ENCODE assay signal across 17 mouse cellular contexts in the genomic region with DNA sequence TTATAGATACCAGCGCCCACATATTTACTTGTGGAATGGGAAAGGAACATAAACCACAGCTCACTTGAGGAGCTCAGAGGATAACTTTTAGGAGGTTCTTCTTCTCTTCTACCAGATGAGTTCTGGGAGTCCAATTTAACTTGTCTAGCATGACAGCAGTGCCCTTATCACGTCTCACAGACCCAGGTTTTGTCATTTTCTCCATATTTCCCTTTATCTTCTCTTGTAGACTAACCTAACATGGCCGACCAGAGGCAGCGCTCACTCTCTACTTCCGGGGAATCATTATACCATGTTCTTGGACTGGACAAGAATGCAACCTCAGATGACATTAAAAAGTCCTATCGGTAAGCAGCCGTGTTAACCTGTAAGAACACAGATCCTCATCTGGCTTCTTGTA. TPM values are rescaled to one million over a fixed set of nuclear protein-coding genes. Genes with fewer than 3 reads are reported as not detected.
DNase-seq lines count a peak whose midpoint lies in the region; ATAC-seq and TF ChIP-seq lines count a peak whose summit lies in the region.
"Had no signal": no experiment of that assay in that cellular context is flagged by ENCODE, and none has a peak within 500 bp of the region (broad histone marks: within the 10 kb centered on the region; RNA-seq: fewer than 3 reads in every experiment).

No protein-coding gene starts in this region.

- peak; percentile 35 for DNase-seq in liver
- peak; percentile 47 to 51 (median 49) for DNase-seq in liver, embryonic 14.5 days (ENCODE audit: low read depth in 3 of 3, low spot score in 3 of 3)
- no peak for DNase-seq in midbrain, postnatal 0 days (ENCODE audit: low spot score)
- no peak for DNase-seq in cerebellum, adult 2 months
- no peak for DNase-seq in stomach, postnatal 0 days (ENCODE audit: low spot score)
- DNase-seq: adrenal gland, postnatal 10 days; cerebellum, adult 8-10 months; cerebellum, postnatal 14 days; heart, adult 2 months had no signal

- peak overlapping the region; percentile 47 for H3K4me2 ChIP-seq in liver, embryonic 14.5 days (ENCODE audit: low read depth)
- no peak overlapping the region for H3K4me2 ChIP-seq in midbrain, postnatal 0 days (ENCODE audit: low read depth, low read length, poor library complexity, severe bottlenecking)
- no peak overlapping the region for H3K4me2 ChIP-seq in stomach, postnatal 0 days (replicated peaks; ENCODE audit: low read depth)
- H3K4me2 ChIP-seq: embryonic facial prominence, embryonic 12.5 days; forebrain, embryonic 13.5 days; heart, embryonic 12.5 days; hindbrain, embryonic 14.5 days had no signal

- TF ChIP-seq CTCF in liver, embryonic 14.5 days (IDR thresholded peaks at IDR 0.05; ENCODE audit: low read depth) = no peak
- TF ChIP-seq CTCF in midbrain, postnatal 0 days (IDR thresholded peaks at IDR 0.05) = no peak
- no peak for TF ChIP-seq CTCF in cerebellum, adult 2 months (IDR thresholded peaks at IDR 0.05; ENCODE audit: borderline replicate concordance, insufficient read depth, low read depth, low read length)
- no peak for TF ChIP-seq CTCF in stomach, postnatal 0 days (IDR thresholded peaks at IDR 0.05; ENCODE audit: low read depth)

- TF ChIP-seq POLR2A in cerebellum, adult 2 months (IDR thresholded peaks at IDR 0.05; ENCODE audit: borderline replicate concordance, insufficient read depth, low read length) = no peak

- H3K9me3 ChIP-seq in liver, embryonic 14.5 days (ENCODE audit: control insufficient read depth, low read length) = no peaks in the 10 kb centered on the region
- no peaks in the 10 kb centered on the region for H3K9me3 ChIP-seq in midbrain, postnatal 0 days (ENCODE audit: low read length)
- no peaks in the 10 kb centered on the region for H3K9me3 ChIP-seq in stomach, postnatal 0 days (ENCODE audit: control insufficient read depth, low read length)
- H3K9me3 ChIP-seq: embryonic facial prominence, embryonic 12.5 days; forebrain, embryonic 13.5 days; heart, embryonic 12.5 days; hindbrain, embryonic 10.5 days had no signal

- H3K4me3 ChIP-seq in liver, embryonic 14.5 days (ENCODE audit: insufficient read depth in 1 of 2, low read depth in 2 of 2, low read length in 2 of 2) = no peak overlapping the region
- H3K4me3 ChIP-seq in midbrain, postnatal 0 days (ENCODE audit: low read depth, low read length) = no peak overlapping the region
- no peak overlapping the region for H3K4me3 ChIP-seq in cerebellum, adult 2 months (replicated peaks; ENCODE audit: insufficient read depth, low read depth, low read length)
- H3K4me3 ChIP-seq in stomach, postnatal 0 days (ENCODE audit: low read depth, low read length) = no peak overlapping the region
- H3K4me3 ChIP-seq: embryonic facial prominence, embryonic 12.5 days; forebrain, embryonic 13.5 days; heart, adult 2 months; heart, embryonic 12.5 days; hindbrain, embryonic 10.5 days had no signal

- ATAC-seq in common myeloid progenitor, adult 5-6 weeks (replicated peaks; ENCODE audit: low read depth, poor library complexity, severe bottlenecking) = peak; percentile 27; the same call in 1 of the 2 replicates
- peak; percentile 72; the same call in 1 of the 2 replicates for ATAC-seq in liver, embryonic 14.5 days (ENCODE audit: insufficient read depth)
- peak; percentile 73 for ATAC-seq in megakaryocyte progenitor cell, adult 5-6 weeks (replicated peaks; ENCODE audit: poor library complexity)
- ATAC-seq in midbrain, postnatal 0 days (ENCODE audit: low FRiP score) = no peak
- no peak for ATAC-seq in activated CD4-positive, CD25-positive, alpha-beta regulatory T cell, adult 4 months
- no peak for ATAC-seq in stomach, postnatal 0 days (ENCODE audit: low FRiP score, low TSS enrichment)
- ATAC-seq: forebrain, embryonic 13.5 days had no signal

- peak overlapping the region; percentile 71 for H3K27ac ChIP-seq in liver, embryonic 14.5 days
- no peak overlapping the region for H3K27ac ChIP-seq in midbrain, postnatal 0 days (ENCODE audit: low read depth, low read length)
- no peak overlapping the region for H3K27ac ChIP-seq in cerebellum, adult 2 months (ENCODE audit: insufficient read depth, low read length)
- no peak overlapping the region for H3K27ac ChIP-seq in stomach, postnatal 0 days (replicated peaks)
- H3K27ac ChIP-seq: embryonic facial prominence, embryonic 12.5 days; forebrain, embryonic 13.5 days; heart, adult 2 months; hindbrain, embryonic 10.5 days; hindbrain, embryonic 14.5 days had no signal

- H3K4me1 ChIP-seq in liver, embryonic 14.5 days (replicated peaks; ENCODE audit: control insufficient read depth in 2 of 2, insufficient read depth in 2 of 2, low read length in 1 of 2) = peaks cover 15 to 19% of the 10 kb centered on the region in 2 experiments
- H3K4me1 ChIP-seq in midbrain, postnatal 0 days (ENCODE audit: insufficient read depth, low read length) = no peaks in the 10 kb centered on the region
- H3K4me1 ChIP-seq in cerebellum, adult 2 months (ENCODE audit: control insufficient read depth, insufficient read depth, low read length) = peaks cover 6% of the 10 kb centered on the region
- H3K4me1 ChIP-seq in stomach, postnatal 0 days (replicated peaks; ENCODE audit: control insufficient read depth, insufficient read depth) = no peaks in the 10 kb centered on the region
- H3K4me1 ChIP-seq: embryonic facial prominence, embryonic 12.5 days; forebrain, embryonic 13.5 days; hindbrain, embryonic 10.5 days had no signal

- H3K9ac ChIP-seq in liver, embryonic 14.5 days (replicated peaks) = peak overlapping the region; percentile 18; the same call in 1 of the 2 replicates
- H3K9ac ChIP-seq in midbrain, postnatal 0 days (replicated peaks; ENCODE audit: low read length, poor library complexity, severe bottlenecking) = no peak overlapping the region
- no peak overlapping the region for H3K9ac ChIP-seq in stomach, postnatal 0 days (ENCODE audit: low read length)
- H3K9ac ChIP-seq: embryonic facial prominence, embryonic 12.5 days; forebrain, embryonic 13.5 days; heart, embryonic 12.5 days; hindbrain, embryonic 14.5 days had no signal

- 33% methylated on average over 7 of the region's 7 CpGs for WGBS in liver, embryonic 14.5 days (ENCODE audit: insufficient replicate concordance)
- WGBS in midbrain, postnatal 0 days = 94% methylated on average over 7 of the region's 7 CpGs
- 97% methylated on average over 7 of the region's 7 CpGs for WGBS in cerebellum, adult 2 months
- WGBS in stomach, postnatal 0 days = 92% methylated on average over 7 of the region's 7 CpGs

- peak; percentile 48 for TF ChIP-seq EP300 in liver, embryonic 14.5 days (IDR thresholded peaks at IDR 0.05; ENCODE audit: low read depth)
- TF ChIP-seq EP300 in stomach, postnatal 0 days (optimal IDR thresholded peaks at IDR 0.05) = no peak

- H3K36me3 ChIP-seq in liver, embryonic 14.5 days (replicated peaks; ENCODE audit: control insufficient read depth, insufficient read depth, low read depth) = peaks cover 44% of the 10 kb centered on the region
- peaks cover 35% of the 10 kb centered on the region for H3K36me3 ChIP-seq in midbrain, postnatal 0 days (ENCODE audit: insufficient read depth, low read length)
- H3K36me3 ChIP-seq in stomach, postnatal 0 days (ENCODE audit: control insufficient read depth, insufficient read depth, low read length) = peaks cover 23% of the 10 kb centered on the region

- H3K27me3 ChIP-seq in liver, embryonic 14.5 days (ENCODE audit: control insufficient read depth, insufficient read depth, low read length) = no peaks in the 10 kb centered on the region
- H3K27me3 ChIP-seq in midbrain, postnatal 0 days (ENCODE audit: insufficient read depth, low read length) = no peaks in the 10 kb centered on the region
- H3K27me3 ChIP-seq in cerebellum, adult 2 months (ENCODE audit: control insufficient read depth, insufficient read depth, low read length) = no peaks in the 10 kb centered on the region
- H3K27me3 ChIP-seq in stomach, postnatal 0 days (ENCODE audit: control insufficient read depth, insufficient read depth, low read length) = no peaks in the 10 kb centered on the region
- H3K27me3 ChIP-seq: embryonic facial prominence, embryonic 12.5 days; forebrain, embryonic 13.5 days; heart, embryonic 12.5 days had no signal

RNA-seq across cellular contexts. Expression of a gene that starts 25.9 kb away (rescaled TPM):
- 30.1 and 31.7 TPM in 2 replicates for total RNA-seq in common myeloid progenitor, adult 5-6 weeks (2017)
- polyA plus RNA-seq in liver, embryonic 14.5 days (2012; rRNA removed) = 12.5 and 13.9 TPM in 2 replicates
- polyA plus RNA-seq in liver, embryonic 14.5 days (2014; fragmentation: Nextera tagmentation; extraction: Ambion mirVana) = 20.0 and 23.7 TPM in 2 replicates
- 25.0 and 30.7 TPM in 2 replicates for total RNA-seq in megakaryocyte progenitor cell, adult 5-6 weeks (2015)
- total RNA-seq in megakaryocyte progenitor cell, adult 5-6 weeks (2017) = 37.4 and 40.0 TPM in 2 replicates
- 416 and 487 TPM in 2 replicates for total RNA-seq in midbrain, postnatal 0 days (2014; rRNA removed)
- 303 and 316 TPM in 2 replicates for polyA plus RNA-seq in midbrain, postnatal 0 days (2015; fragmentation: Nextera tagmentation; extraction: Ambion mirVana)
- 10 to 100 TPM; 36.9 to 37.1 TPM for polyA plus RNA-seq in activated CD4-positive, CD25-positive, alpha-beta regulatory T cell, adult 4 months (2017; shearing (Covaris generic))
- polyA plus RNA-seq in cerebellum, adult 2 months (2012; rRNA removed) = 218 and 230 TPM in 2 replicates
- polyA plus RNA-seq in stomach, postnatal 0 days (2015; fragmentation: Nextera tagmentation; extraction: Ambion mirVana) = 50.2 and 52.7 TPM in 2 replicates

RNA-seq across cellular contexts. Expression of a gene that starts 38.5 kb away (rescaled TPM):
- total RNA-seq in common myeloid progenitor, adult 5-6 weeks (2017) = 50.7 and 75.4 TPM in 2 replicates
- polyA plus RNA-seq in liver, embryonic 14.5 days (2012; rRNA removed) = 30.8 and 33.3 TPM in 2 replicates
- polyA plus RNA-seq in liver, embryonic 14.5 days (2014; fragmentation: Nextera tagmentation; extraction: Ambion mirVana) = 18.7 and 21.6 TPM in 2 replicates
- total RNA-seq in megakaryocyte progenitor cell, adult 5-6 weeks (2015) = 72.0 and 87.0 TPM in 2 replicates
- total RNA-seq in megakaryocyte progenitor cell, adult 5-6 weeks (2017) = 54.7 and 67.0 TPM in 2 replicates
- total RNA-seq in midbrain, postnatal 0 days (2014; rRNA removed) = 49.8 and 63.9 TPM in 2 replicates
- 45.2 and 52.7 TPM in 2 replicates for polyA plus RNA-seq in midbrain, postnatal 0 days (2015; fragmentation: Nextera tagmentation; extraction: Ambion mirVana)
- 100 to 1,000 TPM; 111 to 136 TPM for polyA plus RNA-seq in activated CD4-positive, CD25-positive, alpha-beta regulatory T cell, adult 4 months (2017; shearing (Covaris generic))
- polyA plus RNA-seq in cerebellum, adult 2 months (2012; rRNA removed) = 142 and 149 TPM in 2 replicates
- polyA plus RNA-seq in stomach, postnatal 0 days (2015; fragmentation: Nextera tagmentation; extraction: Ambion mirVana) = 37.1 and 39.7 TPM in 2 replicates

RNA-seq across cellular contexts. Expression of a gene that starts 45.5 kb away (rescaled TPM):
- total RNA-seq in common myeloid progenitor, adult 5-6 weeks (2017) = 79.0 and 94.9 TPM in 2 replicates
- polyA plus RNA-seq in liver, embryonic 14.5 days (2012; rRNA removed) = 9.5 and 15.7 TPM in 2 replicates
- 22.3 and 25.9 TPM in 2 replicates for polyA plus RNA-seq in liver, embryonic 14.5 days (2014; fragmentation: Nextera tagmentation; extraction: Ambion mirVana)
- total RNA-seq in megakaryocyte progenitor cell, adult 5-6 weeks (2015) = 19.2 and 20.3 TPM in 2 replicates
- total RNA-seq in megakaryocyte progenitor cell, adult 5-6 weeks (2017) = 79.3 and 93.2 TPM in 2 replicates
- 34.4 and 39.3 TPM in 2 replicates for total RNA-seq in midbrain, postnatal 0 days (2014; rRNA removed)
- polyA plus RNA-seq in midbrain, postnatal 0 days (2015; fragmentation: Nextera tagmentation; extraction: Ambion mirVana) = 40.5 and 40.6 TPM in 2 replicates
- 10 to 100 TPM; 69.3 to 69.5 TPM for polyA plus RNA-seq in activated CD4-positive, CD25-positive, alpha-beta regulatory T cell, adult 4 months (2017; shearing (Covaris generic))
- polyA plus RNA-seq in cerebellum, adult 2 months (2012; rRNA removed) = 44.2 and 44.6 TPM in 2 replicates
- 28.3 and 28.4 TPM in 2 replicates for polyA plus RNA-seq in stomach, postnatal 0 days (2015; fragmentation: Nextera tagmentation; extraction: Ambion mirVana)

RNA-seq across cellular contexts. Expression of a gene that starts 46.5 kb away (rescaled TPM):
- total RNA-seq in common myeloid progenitor, adult 5-6 weeks (2017) = 16.3 and 26.4 TPM in 2 replicates
- polyA plus RNA-seq in liver, embryonic 14.5 days (2012; rRNA removed) = 8.8 and 9.5 TPM in 2 replicates
- polyA plus RNA-seq in liver, embryonic 14.5 days (2014; fragmentation: Nextera tagmentation; extraction: Ambion mirVana) = 4.4 and 6.5 TPM in 2 replicates
- 8.1 and 13.5 TPM in 2 replicates for total RNA-seq in megakaryocyte progenitor cell, adult 5-6 weeks (2015)
- 7.6 and 16.4 TPM in 2 replicates for total RNA-seq in megakaryocyte progenitor cell, adult 5-6 weeks (2017)
- 60.0 and 85.1 TPM in 2 replicates for total RNA-seq in midbrain, postnatal 0 days (2014; rRNA removed)
- polyA plus RNA-seq in midbrain, postnatal 0 days (2015; fragmentation: Nextera tagmentation; extraction: Ambion mirVana) = 81.1 and 99.7 TPM in 2 replicates
- polyA plus RNA-seq in activated CD4-positive, CD25-positive, alpha-beta regulatory T cell, adult 4 months (2017; shearing (Covaris generic)) = 10 to 100 TPM; 20.3 to 26.9 TPM
- polyA plus RNA-seq in cerebellum, adult 2 months (2012; rRNA removed) = 55.5 and 55.6 TPM in 2 replicates
- polyA plus RNA-seq in stomach, postnatal 0 days (2015; fragmentation: Nextera tagmentation; extraction: Ambion mirVana) = 15.9 and 18.3 TPM in 2 replicates

RNA-seq across cellular contexts. Expression of a gene that starts 49.2 kb away (rescaled TPM):
- total RNA-seq in common myeloid progenitor, adult 5-6 weeks (2017) = 148 and 155 TPM in 2 replicates
- polyA plus RNA-seq in liver, embryonic 14.5 days (2012; rRNA removed) = 19.6 and 36.1 TPM in 2 replicates
- polyA plus RNA-seq in liver, embryonic 14.5 days (2014; fragmentation: Nextera tagmentation; extraction: Ambion mirVana) = 78.3 and 80.5 TPM in 2 replicates
- 47.1 and 60.0 TPM in 2 replicates for total RNA-seq in megakaryocyte progenitor cell, adult 5-6 weeks (2015)
- total RNA-seq in megakaryocyte progenitor cell, adult 5-6 weeks (2017) = 99.2 and 119 TPM in 2 replicates
- total RNA-seq in midbrain, postnatal 0 days (2014; rRNA removed) = 69.5 and 85.6 TPM in 2 replicates
- 112 and 116 TPM in 2 replicates for polyA plus RNA-seq in midbrain, postnatal 0 days (2015; fragmentation: Nextera tagmentation; extraction: Ambion mirVana)
- polyA plus RNA-seq in activated CD4-positive, CD25-positive, alpha-beta regulatory T cell, adult 4 months (2017; shearing (Covaris generic)) = 100 to 1,000 TPM in 1 of 2 experiments, 10 to 100 TPM in 1; 88.0 to 103 TPM
- 154 and 159 TPM in 2 replicates for polyA plus RNA-seq in cerebellum, adult 2 months (2012; rRNA removed)
- 98.0 and 104 TPM in 2 replicates for polyA plus RNA-seq in stomach, postnatal 0 days (2015; fragmentation: Nextera tagmentation; extraction: Ambion mirVana)

Comparison
In these comparisons a context has a peak if more than half of its experiments do, and no peak if none do; other contexts are left out.
1. ATAC-seq: peak in common myeloid progenitor, adult 5-6 weeks (single experiment), liver, embryonic 14.5 days (single experiment) and megakaryocyte progenitor cell, adult 5-6 weeks (single experiment); none in midbrain, postnatal 0 days (single experiment), activated CD4-positive, CD25-positive, alpha-beta regulatory T cell, adult 4 months (single experiment) and stomach, postnatal 0 days (single experiment).
2. DNase-seq: peak in liver (single experiment) and liver, embryonic 14.5 days (3 of 3); none in midbrain, postnatal 0 days (single experiment), cerebellum, adult 2 months (0 of 2) and stomach, postnatal 0 days (single experiment).